Mouse (Mus musculus) olfactory bulb, adult 2 months (tissue): Measurements from ENCODE around the gene Kif7. TPM values are rescaled to one million over a fixed set of nuclear protein-coding genes. Genes with fewer than 3 reads are reported as not detected.

Source experiments
- H3K27ac ChIP-seq: fragments of 200-500 bp; 2 replicates; pipeline ENCODE4 v1.5.1; 2012; ENCODE audit warnings: low read depth, low read length; ENCODE audit not compliant: insufficient read depth
- H3K4me1 ChIP-seq: fragments of 200-500 bp; 2 replicates; pipeline ENCODE4 v1.6.1; 2012; ENCODE audit warnings: low read length; ENCODE audit not compliant: control insufficient read depth, insufficient read depth
- H3K4me3 ChIP-seq: fragments of 200-500 bp; 2 replicates; pipeline ENCODE4 v1.5.1; 2012; ENCODE audit warnings: mild to moderate bottlenecking, low read depth, low read length, moderate library complexity; ENCODE audit not compliant: insufficient read depth
- CTCF ChIP-seq: fragments of 200-500 bp; IDR thresholded peaks from 2 replicates; pipeline ENCODE4 v1.5.1; 2012; ENCODE audit warnings: low read depth, mild to moderate bottlenecking, low read length, moderate library complexity; ENCODE audit not compliant: insufficient read depth
- POLR2A ChIP-seq: fragments of 200-500 bp; IDR thresholded peaks from 2 replicates; pipeline ENCODE4 v1.6.1; 2012; ENCODE audit warnings: mild to moderate bottlenecking, low read depth, low read length, moderate library complexity; ENCODE audit not compliant: insufficient read depth
- WGBS: fragments of 180-500 bp; shearing (Covaris S2); methylation state at CpG from one replicate; pipeline ENCODE4 v1.1.7; 2018; 5-methylcytosine and 5-hydroxymethylcytosine counted together
- polyA plus RNA-seq: library from polyadenylated mRNA; stranded (reverse); fragments of >200 nt; gene quantifications from 2 replicates; pipeline ENCODE4 v1.2.4, GENCODE M21; 2012; ENCODE audit warnings: low replicate concordance; ENCODE audit not compliant: missing spikeins, insufficient read depth, insufficient read length

Gene Kif7
- polyA plus RNA-seq, result not detected in 2 replicates

- Histone ChIP-seq H3K4me1 (peaks cover 25% of the 10 kb centered on the region), H3K4me3 (peak within 1 kb of the TSS; percentile 80), H3K27ac (no peak within 1 kb of the TSS)
- TF ChIP-seq CTCF, result no peak
- TF ChIP-seq POLR2A, result no peak
- WGBS, result 1% methylated on average over 54 of the region's 55 CpGs
Measured at GRCm38 (mm10) chr7:79715187-79715981, at the start of gene Kif7. Gene Kif7, minus strand, starts transcription at chr7:79715720.

DNA sequence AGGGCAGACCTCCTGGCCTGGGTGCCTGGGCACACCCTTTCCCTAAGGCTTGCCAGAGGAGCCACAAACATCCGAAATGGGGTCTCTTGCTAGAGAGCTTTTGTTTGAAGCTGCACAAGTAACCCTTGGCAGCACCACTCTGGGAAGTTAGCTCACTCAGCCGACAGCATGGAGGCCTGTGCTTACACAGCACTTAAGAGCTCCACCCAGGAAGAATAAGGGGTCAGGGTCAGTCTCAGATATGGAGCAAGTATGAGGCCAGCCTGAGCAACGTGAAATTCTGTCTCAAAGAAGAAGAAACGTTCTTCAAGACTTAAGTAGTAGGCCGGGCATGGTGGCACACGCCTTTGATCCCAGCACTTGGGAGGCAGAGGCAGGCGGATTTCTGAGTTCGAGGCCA, 46.6 kb upstream of the Kif7 start:
- WGBS, result 81% methylated on average over 8 of the region's 8 CpGs
- Histone ChIP-seq H3K27ac (no peak overlapping the region), H3K4me3 (no peak overlapping the region), H3K4me1 (no peaks in the 10 kb centered on the region)
- TF ChIP-seq CTCF, result no peak
- no peak for TF ChIP-seq POLR2A

- no peak overlapping the region for H3K27ac ChIP-seq
- H3K4me3 ChIP-seq, result no peak overlapping the region
- no peaks in the 10 kb centered on the region for H3K4me1 ChIP-seq
- no peak for TF ChIP-seq POLR2A
- no peak for TF ChIP-seq CTCF
- WGBS, result 34% methylated on average over 5 of the region's 5 CpGs
Measured at GRCm38 (mm10) chr7:79761124-79761876, 45.8 kb upstream of the Kif7 start.

DNA sequence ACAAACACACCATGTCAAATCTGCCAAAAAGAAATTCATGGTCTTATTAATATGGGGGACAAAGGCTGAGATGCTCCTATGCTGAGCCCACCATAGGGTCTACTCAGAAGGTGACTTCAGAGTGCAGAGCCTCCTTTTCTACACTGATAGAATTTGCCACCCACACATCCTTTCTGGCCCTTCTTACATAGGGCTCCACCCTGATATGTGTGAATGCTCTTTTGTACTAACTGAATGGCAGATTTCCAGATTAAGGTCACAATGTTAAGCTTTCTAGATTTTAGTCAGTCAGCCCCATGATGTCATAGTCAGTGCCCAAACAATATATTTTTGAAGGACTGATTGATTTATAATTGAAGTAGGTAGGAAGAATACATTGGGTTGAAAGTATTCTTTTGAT, 44.2 kb upstream of the Kif7 start:
- TF ChIP-seq CTCF, result no peak
- no peak for TF ChIP-seq POLR2A
- no peak overlapping the region for H3K27ac ChIP-seq
- H3K4me3 ChIP-seq, result no peak overlapping the region
- H3K4me1 ChIP-seq, result no peaks in the 10 kb centered on the region

- TF ChIP-seq POLR2A, result no peak
- TF ChIP-seq CTCF, result no peak
- no peak overlapping the region for H3K4me3 ChIP-seq
- WGBS, result 85% methylated on average over 6 of the region's 6 CpGs
- no peak overlapping the region for H3K27ac ChIP-seq
- no peaks in the 10 kb centered on the region for H3K4me1 ChIP-seq
Measured at GRCm38 (mm10) chr7:79758176-79758575, 42.7 kb upstream of the Kif7 start.

DNA sequence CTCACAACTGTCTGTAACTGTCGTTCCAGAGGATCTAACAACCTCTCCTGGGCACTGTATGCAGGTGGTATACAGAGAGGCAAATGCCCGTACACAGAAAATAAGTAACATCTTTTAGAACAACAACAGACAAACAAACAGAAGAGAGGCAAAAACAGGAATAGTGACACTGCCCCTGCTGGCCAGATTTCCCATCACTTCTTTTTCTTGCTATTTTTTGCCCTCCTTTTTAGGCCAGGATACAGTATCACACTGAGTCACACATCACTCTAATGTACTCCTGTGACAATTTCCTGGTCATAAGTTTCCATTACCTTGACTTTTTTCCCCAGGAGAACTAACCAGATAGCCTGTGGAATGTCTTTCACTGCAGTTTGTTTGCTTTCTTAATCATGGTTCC, 40.8 kb upstream of the Kif7 start:
- Histone ChIP-seq H3K4me3 (no peak overlapping the region), H3K27ac (no peak overlapping the region), H3K4me1 (no peaks in the 10 kb centered on the region)
- 46% methylated on average over 2 of the region's 2 CpGs for WGBS
- TF ChIP-seq CTCF (no peak), POLR2A (no peak)

DNA sequence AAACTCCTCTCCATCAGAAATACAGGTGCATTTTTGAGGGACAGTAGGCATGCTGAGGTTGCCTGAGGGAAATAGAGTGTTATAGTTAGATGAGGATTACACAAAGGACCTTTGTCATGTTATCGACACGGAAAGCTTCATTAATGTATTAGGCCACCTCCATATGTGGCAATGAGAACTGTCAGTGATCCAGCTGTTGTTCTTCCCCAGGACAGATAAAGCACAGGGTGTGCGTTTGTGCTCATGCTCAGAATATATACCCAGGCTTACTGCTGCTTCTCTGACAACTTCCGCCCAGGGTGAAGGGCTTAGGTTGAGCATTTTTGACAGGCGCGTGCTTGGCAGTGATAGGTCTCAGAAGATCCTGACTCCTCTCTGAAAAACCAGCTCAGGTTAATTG, 34.0 kb upstream of the Kif7 start:
- WGBS, result 88% methylated on average over 6 of the region's 6 CpGs
- no peaks in the 10 kb centered on the region for H3K4me1 ChIP-seq
- H3K27ac ChIP-seq, result no peak overlapping the region
- TF ChIP-seq POLR2A (no peak), CTCF (no peak)
- H3K4me3 ChIP-seq, result no peak overlapping the region

DNA sequence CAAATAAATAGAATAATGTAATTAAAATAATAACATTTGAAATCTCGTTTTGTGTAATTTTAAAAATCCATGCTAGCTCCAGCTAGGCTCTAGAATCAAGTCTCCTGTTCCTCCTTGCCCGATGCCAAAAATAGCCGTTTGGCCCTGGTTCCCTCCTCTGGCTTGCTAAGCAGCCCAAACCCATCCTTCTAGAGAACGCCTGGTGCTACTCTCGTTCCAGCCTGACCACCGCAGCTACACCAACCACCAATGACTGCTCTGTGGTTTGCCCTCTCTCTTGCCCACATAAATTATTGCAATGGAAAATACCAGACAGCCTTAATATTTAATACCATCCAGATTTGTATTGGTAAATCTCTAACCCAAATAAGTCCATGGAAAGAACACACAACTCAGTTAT, 32.1 kb upstream of the Kif7 start:
- TF ChIP-seq POLR2A, result no peak
- TF ChIP-seq CTCF, result no peak
- Histone ChIP-seq H3K4me1 (0 out of 2 replicates have a peak, but pooled peaks cover 2% of the 10 kb centered on the region), H3K27ac (no peak overlapping the region), H3K4me3 (no peak overlapping the region)
- WGBS, result 79% methylated on average over 6 of the region's 6 CpGs

- TF ChIP-seq POLR2A (no peak), CTCF (no peak)
Measured at GRCm38 (mm10) chr7:79744585-79744984, 29.1 kb upstream of the Kif7 start.

More at GRCm38 (mm10) chr7:79744585-79744984, 29.1 kb upstream of the Kif7 start:
- no peak overlapping the region for H3K27ac ChIP-seq
- H3K4me1 ChIP-seq, result 0 out of 2 replicates have a peak, but pooled peaks cover 2% of the 10 kb centered on the region
- no peak overlapping the region for H3K4me3 ChIP-seq
- WGBS, result 82% methylated on average over 5 of the region's 5 CpGs
